Mouse (Mus musculus) cerebellum, adult 2 months (tissue): ENCODE measurements at regions not wholly inside any gene's neighbourhood (a gene's known extent, or its start where the extent isn't known, plus 50 kb on each side); places are given as distances from the start of the nearest gene placed in this dataset.

Experiments
- CTCF ChIP-seq: fragments of 200-500 bp; IDR thresholded peaks from 2 replicates; pipeline ENCODE4 v1.5.1; 2011; ENCODE audit warnings: low read depth, mild to moderate bottlenecking, control low read depth, low read length, moderate library complexity, borderline replicate concordance; ENCODE audit not compliant: insufficient read depth
- POLR2A ChIP-seq: fragments of 200-500 bp; IDR thresholded peaks from 2 replicates; pipeline ENCODE4 v1.6.1; 2011; ENCODE audit warnings: low read length, control low read depth, borderline replicate concordance; ENCODE audit not compliant: insufficient read depth

DNA sequence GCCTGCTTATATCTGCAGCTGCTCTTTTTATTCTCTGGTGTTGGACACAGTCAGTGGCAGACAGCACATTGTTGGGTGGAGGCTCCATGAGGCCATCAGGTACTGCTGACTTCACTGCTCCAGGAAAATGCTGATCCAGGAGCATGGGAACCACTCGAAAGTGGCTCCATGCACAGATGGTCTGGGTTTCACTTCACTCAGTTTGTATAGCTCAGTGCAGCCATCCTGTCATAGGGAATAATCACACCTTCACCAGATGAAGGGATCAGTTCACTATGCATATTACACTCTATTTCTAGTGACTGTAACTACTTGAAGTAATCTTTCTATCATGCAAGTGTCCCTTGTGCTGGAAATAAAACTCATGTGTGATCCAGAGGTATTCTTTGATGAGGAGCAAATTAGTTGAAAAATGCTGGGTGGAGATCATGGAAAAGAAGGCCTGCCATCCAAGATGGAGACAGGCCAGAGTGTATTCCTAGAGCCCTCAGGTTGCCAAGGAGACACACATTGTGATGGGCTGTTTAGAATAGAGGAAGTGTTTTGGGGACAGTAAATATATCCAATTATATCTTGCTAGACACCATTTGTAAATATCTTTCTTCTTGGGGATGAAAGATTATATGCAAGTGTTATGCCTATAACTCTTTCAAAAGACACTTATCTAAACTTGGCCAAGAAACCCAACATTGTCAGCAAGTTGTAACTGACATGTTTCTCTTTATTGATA is 103.7 kb upstream of the Arhgap42 start:
- TF ChIP-seq CTCF (no peak), POLR2A (no peak)
